Mouse (Mus musculus) testis, adult 2 months (tissue): Measurements from ENCODE around the gene Nup93.

Source experiments
- CTCF ChIP-seq: fragments of 200-500 bp; IDR thresholded peaks from 2 replicates; pipeline ENCODE4 v1.5.1; 2012; ENCODE audit warnings: low read depth, mild to moderate bottlenecking, inconsistent platforms, low read length, moderate library complexity; ENCODE audit not compliant: control insufficient read depth, insufficient read depth, insufficient replicate concordance
- POLR2A ChIP-seq: fragments of 200-500 bp; IDR thresholded peaks from 2 replicates; pipeline ENCODE4 v1.6.1; 2012; ENCODE audit warnings: low read depth, mild to moderate bottlenecking, inconsistent platforms, low read length, moderate library complexity; ENCODE audit not compliant: control insufficient read depth

DNA sequence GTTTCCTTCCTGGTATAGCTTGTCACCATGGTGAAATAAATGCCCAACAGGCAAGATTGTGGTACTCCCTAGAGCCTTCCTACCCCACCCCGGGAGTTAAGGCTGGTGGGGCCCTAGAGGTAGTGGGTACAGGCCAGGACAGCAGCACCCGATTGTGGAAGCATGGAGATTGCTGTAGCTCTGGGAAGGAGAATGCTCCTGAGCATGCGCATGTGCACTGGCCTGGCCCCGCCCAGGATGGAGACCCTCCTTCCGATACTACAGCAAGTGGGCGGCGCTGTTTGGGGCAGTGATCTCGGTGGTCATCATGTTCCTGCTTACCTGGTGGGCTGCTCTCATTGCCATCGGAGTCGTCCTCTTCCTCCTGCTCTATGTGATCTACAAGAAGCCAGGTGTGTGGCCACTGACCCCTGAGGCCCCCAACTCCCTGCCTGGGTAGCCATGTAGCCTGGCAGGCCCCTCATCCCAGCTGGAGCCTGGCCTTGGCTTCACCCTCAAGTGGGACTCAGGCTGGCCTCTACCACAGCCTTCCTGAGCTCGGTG is 129.5 kb downstream of the Nup93 start:
- TF ChIP-seq POLR2A (no peak), CTCF (no peak)
